ENCODE assay signal across 15 mouse cellular contexts in the genomic region with DNA sequence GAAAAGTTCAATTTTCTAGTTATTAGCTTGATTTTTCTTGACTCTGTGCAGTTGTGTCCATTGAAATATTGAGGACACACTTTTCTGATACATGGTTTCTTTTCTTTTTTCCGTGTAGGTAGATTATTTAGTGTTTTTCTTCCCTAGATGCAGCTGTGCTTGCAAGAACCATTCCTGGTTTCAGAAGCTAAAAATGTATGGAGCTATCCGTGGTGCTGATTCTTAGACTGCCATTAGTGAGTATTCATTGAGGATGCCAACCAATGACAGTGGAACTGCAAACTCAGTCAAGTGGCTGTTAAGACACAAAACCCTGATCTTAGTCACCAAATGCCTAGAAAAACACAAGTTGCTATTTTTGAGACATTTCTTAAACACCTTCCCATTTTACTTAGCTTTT. TPM values are rescaled to one million over a fixed set of nuclear protein-coding genes. Genes with fewer than 3 reads are reported as not detected.
DNase-seq lines count a peak whose midpoint lies in the region; ATAC-seq and TF ChIP-seq lines count a peak whose summit lies in the region.
"Had no signal": no experiment of that assay in that cellular context is flagged by ENCODE, and none has a peak within 500 bp of the region (broad histone marks: within the 10 kb centered on the region; RNA-seq: fewer than 3 reads in every experiment).

No protein-coding gene starts in this region.

- H3K9me3 ChIP-seq in embryonic facial prominence, embryonic 11.5 days (replicated peaks; ENCODE audit: control insufficient read depth, low read length), result no peaks in the 10 kb centered on the region
- no peaks in the 10 kb centered on the region for H3K9me3 ChIP-seq in embryonic facial prominence, embryonic 10.5 days
- no peaks in the 10 kb centered on the region for H3K9me3 ChIP-seq in liver, embryonic 12.5 days (replicated peaks)
- no peaks in the 10 kb centered on the region for H3K9me3 ChIP-seq in embryonic facial prominence, embryonic 14.5 days (ENCODE audit: control insufficient read depth, low read length)

- H3K9ac ChIP-seq in embryonic facial prominence, embryonic 11.5 days (replicated peaks; ENCODE audit: low read length), result no peak overlapping the region
- no peak overlapping the region for H3K9ac ChIP-seq in liver, adult 2 months (ENCODE audit: low read depth, low read length)
- no peak overlapping the region for H3K9ac ChIP-seq in liver, embryonic 12.5 days
- no peak overlapping the region for H3K9ac ChIP-seq in embryonic facial prominence, embryonic 14.5 days (ENCODE audit: low read depth, low read length)

- no peak overlapping the region for H3K4me3 ChIP-seq in embryonic facial prominence, embryonic 11.5 days (ENCODE audit: low read depth, low read length)
- H3K4me3 ChIP-seq in embryonic facial prominence, embryonic 10.5 days, result no peak overlapping the region
- H3K4me3 ChIP-seq in liver, adult 2 months (ENCODE audit: insufficient read depth, low read depth, low read length), result no peak overlapping the region
- H3K4me3 ChIP-seq in liver, embryonic 12.5 days, result no peak overlapping the region
- H3K4me3 ChIP-seq in embryonic facial prominence, embryonic 14.5 days (ENCODE audit: low read depth, low read length), result no peak overlapping the region
- no peak overlapping the region for H3K4me3 ChIP-seq in left cerebral cortex, adult 2 months

- no peak overlapping the region for H3K4me2 ChIP-seq in embryonic facial prominence, embryonic 11.5 days (ENCODE audit: low read depth, low read length)
- H3K4me2 ChIP-seq in liver, embryonic 12.5 days, result no peak overlapping the region
- H3K4me2 ChIP-seq in embryonic facial prominence, embryonic 14.5 days (ENCODE audit: low read depth, low read length), result no peak overlapping the region
- H3K4me2 ChIP-seq: liver, embryonic 11.5 days had no signal

- peak; percentile 89 for DNase-seq in embryonic facial prominence, embryonic 11.5 days (ENCODE audit: low spot score)
- DNase-seq in embryonic facial prominence, embryonic 10.5 days (ENCODE audit: low spot score), result no peak
- DNase-seq in liver, adult 2 months (ENCODE audit: extremely low read depth, low read depth, low spot score), result peak; percentile 20
- peak; percentile 71 for DNase-seq in NIH3T3 (ENCODE audit: low read depth)
- peak; percentile 85 for DNase-seq in embryonic facial prominence, embryonic 14.5 days (ENCODE audit: low spot score)
- no peak for DNase-seq in left cerebral cortex, adult 2 months (ENCODE audit: extremely low spot score in 1 of 2, low spot score in 2 of 2)
- DNase-seq in layer of hippocampus, postnatal 10 days (ENCODE audit: low spot score in 2 of 2), result no peak
- DNase-seq: cerebellum, adult 8-10 months; layer of hippocampus, adult 9-11 months had no signal

- no peaks in the 10 kb centered on the region for H3K4me1 ChIP-seq in embryonic facial prominence, embryonic 11.5 days (ENCODE audit: control insufficient read depth, insufficient read depth, low read length)
- peaks cover 14% of the 10 kb centered on the region for H3K4me1 ChIP-seq in embryonic facial prominence, embryonic 10.5 days
- H3K4me1 ChIP-seq in liver, adult 2 months (ENCODE audit: control insufficient read depth, insufficient read depth, low read length), result no peaks in the 10 kb centered on the region
- no peaks in the 10 kb centered on the region for H3K4me1 ChIP-seq in liver, embryonic 12.5 days
- H3K4me1 ChIP-seq in embryonic facial prominence, embryonic 14.5 days (ENCODE audit: control insufficient read depth, insufficient read depth, low read length), result peaks cover 6% of the 10 kb centered on the region; the same call in 1 of the 2 replicates

- no peaks in the 10 kb centered on the region for H3K36me3 ChIP-seq in embryonic facial prominence, embryonic 11.5 days (replicated peaks; ENCODE audit: control insufficient read depth, insufficient read depth, low read depth, low read length)
- H3K36me3 ChIP-seq in embryonic facial prominence, embryonic 10.5 days (replicated peaks), result no peaks in the 10 kb centered on the region
- no peaks in the 10 kb centered on the region for H3K36me3 ChIP-seq in liver, adult 2 months (ENCODE audit: control insufficient read depth, insufficient read depth, low read length)
- H3K36me3 ChIP-seq in liver, embryonic 12.5 days, result no peaks in the 10 kb centered on the region
- H3K36me3 ChIP-seq in embryonic facial prominence, embryonic 14.5 days (ENCODE audit: control insufficient read depth, insufficient read depth, low read length), result no peaks in the 10 kb centered on the region

- H3K27ac ChIP-seq in embryonic facial prominence, embryonic 11.5 days (replicated peaks; ENCODE audit: low read depth, low read length), result no peak overlapping the region
- H3K27ac ChIP-seq in embryonic facial prominence, embryonic 10.5 days (replicated peaks), result no peak overlapping the region
- H3K27ac ChIP-seq in liver, adult 2 months (replicated peaks; ENCODE audit: insufficient read depth, low read depth, low read length), result no peak overlapping the region
- H3K27ac ChIP-seq in liver, embryonic 12.5 days, result no peak overlapping the region
- no peak overlapping the region for H3K27ac ChIP-seq in embryonic facial prominence, embryonic 14.5 days (replicated peaks; ENCODE audit: low read depth, low read length)
- no peak overlapping the region for H3K27ac ChIP-seq in left cerebral cortex, adult 2 months

- no peak for TF ChIP-seq CTCF in liver, adult 2 months (IDR thresholded peaks at IDR 0.05; ENCODE audit: low read depth, low read length)
- no peak for TF ChIP-seq CTCF in left cerebral cortex, adult 2 months (IDR thresholded peaks at IDR 0.05)

- H3K79me2 ChIP-seq in liver, adult 2 months (ENCODE audit: control insufficient read depth, insufficient read depth, low read length), result no peaks in the 10 kb centered on the region

- H3K27me3 ChIP-seq in embryonic facial prominence, embryonic 11.5 days (ENCODE audit: control insufficient read depth, insufficient read depth, low read length), result peaks cover 8% of the 10 kb centered on the region; the same call in 1 of the 2 replicates
- H3K27me3 ChIP-seq in embryonic facial prominence, embryonic 10.5 days (replicated peaks; ENCODE audit: low read depth, poor library complexity, severe bottlenecking), result peaks cover 31% of the 10 kb centered on the region
- H3K27me3 ChIP-seq in liver, adult 2 months (ENCODE audit: control insufficient read depth, insufficient read depth, low read length), result no peaks in the 10 kb centered on the region
- peaks cover 27% of the 10 kb centered on the region for H3K27me3 ChIP-seq in liver, embryonic 12.5 days (replicated peaks)
- H3K27me3 ChIP-seq in embryonic facial prominence, embryonic 14.5 days (replicated peaks; ENCODE audit: control insufficient read depth, insufficient read depth, low read length), result peaks cover 23% of the 10 kb centered on the region

- no peak for ATAC-seq in embryonic facial prominence, embryonic 11.5 days (replicated peaks; ENCODE audit: insufficient number of reproducible peaks, low FRiP score, low TSS enrichment, low read depth)
- ATAC-seq in liver, embryonic 12.5 days, result no peak
- ATAC-seq in embryonic facial prominence, embryonic 14.5 days (ENCODE audit: low read depth), result no peak

- intact Hi-C loops in left cerebral cortex, adult 2 months (cut with DNase I), result no loop called here

- TF ChIP-seq POLR2A in liver, adult 2 months (IDR thresholded peaks at IDR 0.05; ENCODE audit: extremely low read depth, insufficient read depth, low read length), result no peak

- WGBS in embryonic facial prominence, embryonic 11.5 days, result 5% methylated on average over 2 of the region's 2 CpGs
- WGBS in embryonic facial prominence, embryonic 10.5 days, result 4% methylated on average over 2 of the region's 2 CpGs
- WGBS in liver, adult 2 months, result 3% methylated on average over 2 of the region's 2 CpGs
- WGBS in liver, embryonic 12.5 days (ENCODE audit: insufficient replicate concordance), result 2% methylated on average over 2 of the region's 2 CpGs
- 2% methylated on average over 2 of the region's 2 CpGs for whole genome bisulfite sequencing in embryonic facial prominence, embryonic 14.5 days

RNA-seq across cellular contexts. Expression of a gene that starts 1.9 kb away (rescaled TPM):
- polyA plus RNA-seq in embryonic facial prominence, embryonic 11.5 days (2014; fragmentation: Nextera tagmentation; extraction: Ambion mirVana), result 0.22 and 0.38 TPM in 2 replicates
- 0.31 and 0.76 TPM in 2 replicates for polyA plus RNA-seq in embryonic facial prominence, embryonic 10.5 days (2016; fragmentation: Nextera tagmentation; extraction: Ambion mirVana)
- not detected in 2 replicates for total RNA-seq in liver, adult 2 months (2014; rRNA removed)
- not detected in 2 replicates for polyA plus RNA-seq in liver, adult 2 months (2012; rRNA removed)
- 0.05 and 0.08 TPM in 2 replicates for polyA plus RNA-seq in liver, embryonic 12.5 days (2016; fragmentation: Nextera tagmentation; extraction: Ambion mirVana)
- polyA plus RNA-seq in embryonic facial prominence, embryonic 14.5 days (2014; fragmentation: Nextera tagmentation; extraction: Ambion mirVana), result 0.72 and 1.2 TPM in 2 replicates
- 100 to 1,000 TPM; 103 to 107 TPM for total RNA-seq in left cerebral cortex, adult 2 months (2021)
- total RNA-seq in layer of hippocampus, postnatal 10 days (2021), result 10 to 100 TPM; 31.4 to 41.1 TPM
- total RNA-seq: hematopoietic stem cell, adult 5-6 weeks; megakaryocyte-erythroid progenitor cell, adult 5-6 weeks had no signal
- polyA plus RNA-seq: C2C12; spleen, adult 2 months had no signal

Comparison
In these comparisons a context has a peak if more than half of its experiments do, and no peak if none do; other contexts are left out.
1. DNase-seq: peak in embryonic facial prominence, embryonic 11.5 days (single experiment), liver, adult 2 months (single experiment), NIH3T3 (single experiment) and embryonic facial prominence, embryonic 14.5 days (single experiment); none in embryonic facial prominence, embryonic 10.5 days (single experiment), left cerebral cortex, adult 2 months (0 of 2) and layer of hippocampus, postnatal 10 days (0 of 2).